Mouse (Mus musculus) heart, embryonic 11.5 days (tissue): Measurements from ENCODE around the gene Sulf2. TPM values are rescaled to one million over a fixed set of nuclear protein-coding genes. Genes with fewer than 3 reads are reported as not detected.
A peak's percentile ranks its signal among the peaks of the same experiment; 100 is the strongest.

Experiments used
- ATAC-seq: fragments of 200-750 bp; cut with Nextera tagmentation; replicated peaks from 2 replicates; pipeline ENCODE4 v1.8.0; 2017; ENCODE audit warnings: moderate library complexity; ENCODE audit not compliant: insufficient number of reproducible peaks, low FRiP score, low TSS enrichment
- H3K27ac ChIP-seq: fragments of 300-500 bp; sonication (generic); 2 replicates; pipeline ENCODE4 v1.5.1; 2014; ENCODE audit warnings: mild to moderate bottlenecking, low read depth, low read length
- H3K27me3 ChIP-seq: fragments of 300-500 bp; sonication (generic); 2 replicates; pipeline ENCODE4 v1.6.1; 2014; ENCODE audit warnings: mild to moderate bottlenecking, low read length, mixed read lengths; ENCODE audit not compliant: control insufficient read depth, insufficient read depth
- H3K36me3 ChIP-seq: fragments of 300-500 bp; sonication (generic); 2 replicates; pipeline ENCODE4 v1.6.1; 2014; ENCODE audit warnings: mild to moderate bottlenecking, low read length, moderate library complexity, mixed read lengths; ENCODE audit not compliant: control insufficient read depth, insufficient read depth
- H3K4me1 ChIP-seq: fragments of 300-500 bp; sonication (generic); 2 replicates; pipeline ENCODE4 v1.6.1; 2014; ENCODE audit warnings: low read length; ENCODE audit not compliant: control insufficient read depth, insufficient read depth
- H3K4me2 ChIP-seq: fragments of 300-500 bp; sonication (generic); 2 replicates; pipeline ENCODE4 v1.6.1; 2014; ENCODE audit warnings: mild to moderate bottlenecking, moderate library complexity
- H3K4me3 ChIP-seq: fragments of 300-500 bp; sonication (generic); 2 replicates; pipeline ENCODE4 v1.5.1; 2014; ENCODE audit warnings: low read depth, low read length
- H3K9ac ChIP-seq: fragments of 300-500 bp; sonication (generic); 2 replicates; pipeline ENCODE4 v1.6.1; 2014; ENCODE audit warnings: mild to moderate bottlenecking, low read depth, low read length, moderate library complexity
- H3K9me3 ChIP-seq: fragments of 300-500 bp; sonication (generic); replicated peaks from 2 replicates; pipeline ENCODE4 v1.6.1; 2016; ENCODE audit warnings: low read length; ENCODE audit not compliant: control insufficient read depth
- WGBS: fragments of 180-500 bp; shearing (Covaris S2); extraction: QIAGEN DNeasy Blood & Tissue Kit; methylation state at CpG from one replicate; pipeline ENCODE4 v1.1.7; 2014; ENCODE audit not compliant: insufficient replicate concordance; 5-methylcytosine and 5-hydroxymethylcytosine counted together
- polyA plus RNA-seq: library from polyadenylated mRNA; unstranded; fragments of >200 nt; fragmentation: Nextera tagmentation; extraction: Ambion mirVana; gene quantifications from 2 replicates; pipeline ENCODE4 v1.2.1, GENCODE M21; 2014

The Sulf2 gene
- polyA plus RNA-seq, 1 experiment from 2014 or later = 111 TPM

DNA sequence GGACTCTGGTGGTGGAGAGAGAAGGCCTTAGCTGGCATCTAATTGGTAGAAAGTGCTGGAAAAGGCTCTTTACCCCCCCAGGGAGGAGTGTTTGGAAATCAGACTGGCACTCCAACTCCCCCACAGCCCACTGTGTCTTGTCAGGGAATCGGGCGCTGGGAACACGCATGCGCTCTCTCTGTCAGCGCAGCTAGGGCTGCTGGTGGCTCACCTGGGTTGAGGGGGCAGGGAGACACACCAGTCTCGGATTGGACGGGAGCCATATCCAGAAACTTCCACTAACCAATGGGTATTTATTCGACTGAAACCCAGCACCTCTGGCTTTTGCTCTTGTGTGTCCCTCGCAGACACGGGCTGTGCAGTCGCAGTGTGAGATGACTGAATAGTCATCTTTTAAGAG is 42.5 kb downstream of the Sulf2 start:
- Histone ChIP-seq H3K27me3 (no peaks in the 10 kb centered on the region), H3K4me1 (no peaks in the 10 kb centered on the region; the same call in 1 of the 2 replicates), H3K4me3 (no peak overlapping the region), H3K27ac (no peak overlapping the region), H3K9ac (no peak overlapping the region), H3K9me3 (no peaks in the 10 kb centered on the region), H3K36me3 (peaks cover 22% of the 10 kb centered on the region), H3K4me2 (no peak overlapping the region)
- no peak for ATAC-seq
- 91% methylated on average over 11 of the region's 11 CpGs for whole genome bisulfite sequencing

DNA sequence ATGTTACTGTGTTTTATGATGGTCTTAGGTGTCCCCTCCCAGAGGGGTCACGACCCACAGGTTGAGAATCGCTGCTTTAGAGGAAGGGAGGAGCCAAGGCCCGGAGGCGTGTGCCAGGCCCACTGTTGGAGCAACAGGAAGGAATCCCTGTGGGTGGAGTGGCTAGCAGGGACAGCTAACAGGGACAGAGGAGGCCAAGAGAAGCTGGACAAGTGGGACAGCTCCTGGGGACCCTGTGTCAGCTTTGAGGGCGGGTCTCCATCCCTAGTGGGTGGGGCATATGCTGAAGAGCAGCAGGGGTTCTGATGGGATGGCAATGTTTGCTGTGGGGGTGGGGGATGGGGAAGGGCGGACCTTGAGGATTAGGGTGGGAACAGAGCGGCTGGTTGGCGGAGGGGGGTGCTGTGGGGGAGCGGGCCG is 43.6 kb downstream of the Sulf2 start:
- H3K36me3 ChIP-seq = peaks cover 19% of the 10 kb centered on the region

DNA sequence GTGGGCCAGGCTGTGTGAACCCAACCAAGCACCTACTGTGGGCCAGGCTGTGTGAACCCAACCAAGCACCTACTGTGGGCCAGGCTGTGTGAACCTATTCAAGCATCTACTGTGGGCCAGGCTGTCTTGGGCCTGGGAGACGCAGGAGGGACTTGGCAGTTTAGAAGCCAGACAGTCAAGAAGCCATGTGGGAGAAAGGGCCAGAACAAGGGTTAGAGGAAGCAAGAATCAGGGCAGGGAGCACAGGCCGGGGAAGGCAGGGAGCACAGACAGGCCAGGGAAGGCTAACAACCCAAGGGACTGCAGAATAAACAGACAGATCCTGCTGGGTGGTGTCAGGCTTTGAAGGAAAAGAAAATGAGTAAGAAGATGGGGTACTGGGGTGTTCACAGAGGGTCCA is 44.2 kb downstream of the Sulf2 start:
- Histone ChIP-seq H3K27ac (no peak overlapping the region), H3K9me3 (no peaks in the 10 kb centered on the region), H3K27me3 (no peaks in the 10 kb centered on the region), H3K36me3 (peaks cover 13% of the 10 kb centered on the region), H3K4me3 (no peak overlapping the region), H3K4me1 (no peaks in the 10 kb centered on the region; the same call in none of the 2 replicates), H3K9ac (no peak overlapping the region), H3K4me2 (no peak overlapping the region)
- no peak for ATAC-seq
- 87% methylated on average over 2 of the region's 2 CpGs for WGBS

More for the DNA sequence above, 43.6 kb downstream of the Sulf2 start:
- no peak overlapping the region for H3K9ac ChIP-seq
- no peaks in the 10 kb centered on the region for H3K9me3 ChIP-seq
- no peak overlapping the region for H3K27ac ChIP-seq
- WGBS = 52% methylated on average over 10 of the region's 10 CpGs
- no peaks in the 10 kb centered on the region for H3K27me3 ChIP-seq
- H3K4me3 ChIP-seq = no peak overlapping the region
- H3K4me1 ChIP-seq = no peaks in the 10 kb centered on the region; the same call in 1 of the 2 replicates
- H3K4me2 ChIP-seq = no peak overlapping the region
- no peak for ATAC-seq

DNA sequence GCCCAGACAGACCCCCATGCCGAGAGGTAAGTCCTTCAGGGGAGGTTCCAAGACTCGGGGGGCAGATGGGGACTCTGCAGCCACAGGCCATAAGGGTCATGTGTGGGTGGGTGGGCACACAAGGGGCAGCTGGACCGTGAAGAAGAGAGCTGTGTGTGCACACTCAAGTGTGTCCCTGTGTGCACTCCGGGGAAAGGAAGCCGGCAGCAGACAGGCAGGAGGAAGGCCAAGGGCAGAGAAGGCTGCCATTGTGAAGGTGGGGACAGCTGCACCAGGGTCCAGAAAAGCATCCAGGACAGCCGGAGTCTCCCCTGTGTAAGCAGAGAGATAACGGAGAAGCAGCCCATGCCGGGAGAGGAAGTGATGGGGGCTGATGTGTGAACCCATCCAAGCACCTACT is 44.7 kb downstream of the Sulf2 start:
- Histone ChIP-seq H3K4me1 (peaks cover 3% of the 10 kb centered on the region), H3K36me3 (peaks cover 9% of the 10 kb centered on the region), H3K9ac (no peak overlapping the region), H3K9me3 (no peaks in the 10 kb centered on the region), H3K4me3 (no peak overlapping the region), H3K27me3 (no peaks in the 10 kb centered on the region), H3K27ac (no peak overlapping the region), H3K4me2 (no peak overlapping the region)
- WGBS = 69% methylated on average over 8 of the region's 8 CpGs
- ATAC-seq = no peak

DNA sequence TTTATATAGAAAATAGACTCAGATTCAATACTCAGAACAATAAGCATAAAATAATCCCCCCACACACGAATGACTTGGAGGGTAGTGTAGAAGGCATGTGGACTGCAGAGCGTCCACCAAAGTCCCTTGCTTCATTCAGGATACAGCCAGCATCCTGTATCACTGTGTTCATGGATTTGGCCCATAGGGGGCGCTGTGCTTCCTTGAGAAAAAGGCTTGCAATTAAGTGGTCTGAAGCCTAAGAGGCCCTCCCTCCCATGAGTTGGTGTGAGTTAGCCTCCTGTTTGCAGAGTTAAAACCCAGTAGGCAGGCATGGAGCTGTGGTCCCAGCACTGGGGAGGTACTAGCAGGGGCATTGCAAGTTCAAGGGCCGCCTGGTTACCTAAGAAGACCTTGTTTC is 47.1 kb downstream of the Sulf2 start:
- Histone ChIP-seq H3K36me3 (peaks cover 4% of the 10 kb centered on the region), H3K27ac (no peak overlapping the region), H3K4me3 (no peak overlapping the region), H3K27me3 (no peaks in the 10 kb centered on the region), H3K9ac (no peak overlapping the region), H3K9me3 (no peaks in the 10 kb centered on the region), H3K4me2 (no peak overlapping the region), H3K4me1 (peaks cover 15% of the 10 kb centered on the region)
- no peak for ATAC-seq
- WGBS = 24% methylated on average over 4 of the region's 4 CpGs

DNA sequence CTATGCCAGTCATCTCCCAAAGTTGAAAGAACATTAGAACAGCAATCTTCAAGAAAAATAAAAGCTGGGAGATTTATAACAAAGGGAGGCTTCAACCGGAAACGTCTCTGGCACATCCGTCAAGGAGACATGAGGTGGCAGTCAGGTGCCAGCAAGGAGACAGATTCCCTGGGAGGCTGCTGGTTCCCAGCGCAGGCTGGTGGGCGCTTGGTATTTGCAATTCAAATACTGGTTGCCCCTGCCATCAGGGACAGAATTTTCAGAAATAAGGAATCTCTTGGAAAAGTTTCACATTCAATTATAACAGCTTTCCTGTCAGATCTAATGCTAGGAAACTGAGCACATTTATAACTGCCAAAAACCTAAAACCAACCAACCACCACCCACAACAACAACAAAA is 47.6 kb downstream of the Sulf2 start:
- Histone ChIP-seq H3K4me1 (peaks cover 19% of the 10 kb centered on the region), H3K36me3 (peaks cover 4% of the 10 kb centered on the region), H3K4me2 (no peak overlapping the region), H3K27ac (no peak overlapping the region), H3K27me3 (no peaks in the 10 kb centered on the region), H3K9me3 (no peaks in the 10 kb centered on the region), H3K4me3 (no peak overlapping the region), H3K9ac (no peak overlapping the region)
- 76% methylated on average over 5 of the region's 5 CpGs for WGBS
- no peak for ATAC-seq

DNA sequence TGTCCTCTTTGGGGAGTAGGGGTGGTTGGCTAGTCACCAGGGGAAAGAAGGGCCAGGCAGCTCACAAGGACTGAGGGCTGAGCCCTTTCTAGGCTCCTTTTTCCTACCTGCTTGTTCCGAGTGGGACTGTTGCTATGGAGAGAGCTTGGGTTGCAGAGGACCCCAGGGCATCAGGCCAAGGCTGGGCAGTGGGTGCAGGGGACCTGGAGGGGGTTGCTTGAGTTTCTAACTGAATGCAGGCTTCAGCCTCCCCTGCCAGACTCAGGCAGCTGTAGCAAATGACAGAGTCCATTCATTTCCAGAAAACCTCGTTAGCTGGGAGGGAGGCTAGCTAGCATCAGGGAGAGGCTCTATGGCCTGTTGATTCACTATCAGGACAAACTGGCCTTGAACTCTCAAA is 48.8 kb downstream of the Sulf2 start:
- Histone ChIP-seq H3K9ac (no peak overlapping the region), H3K36me3 (peaks cover 4% of the 10 kb centered on the region), H3K4me2 (no peak overlapping the region), H3K4me1 (peaks cover 26% of the 10 kb centered on the region), H3K9me3 (no peaks in the 10 kb centered on the region), H3K27me3 (no peaks in the 10 kb centered on the region), H3K27ac (peak overlapping the region; percentile 67; the same call in 1 of the 2 replicates), H3K4me3 (no peak overlapping the region)
- no peak for ATAC-seq
- 60% methylated on average over 2 of the region's 2 CpGs for WGBS

DNA sequence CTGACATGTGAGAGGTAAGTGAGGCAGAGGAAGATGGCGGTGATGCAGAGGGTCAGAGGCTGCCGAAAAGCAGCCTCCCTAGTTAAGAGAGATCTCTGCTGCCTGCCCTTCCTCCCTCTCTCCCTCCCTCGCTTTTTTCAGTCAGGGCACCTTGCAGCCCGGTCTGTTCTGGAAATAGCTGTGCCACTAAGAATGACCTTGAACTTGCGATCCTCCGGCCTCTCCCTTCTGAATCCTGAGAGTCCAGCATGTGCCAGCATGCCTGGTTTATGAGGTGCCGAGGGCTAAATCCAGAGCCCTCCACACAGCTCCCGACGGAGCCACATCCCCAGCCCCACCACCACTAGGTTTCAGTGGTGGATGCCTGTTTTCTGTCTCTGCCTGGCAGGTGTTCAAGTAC is 49.6 kb downstream of the Sulf2 start:
- ATAC-seq = no peak
- H3K27ac ChIP-seq = peak overlapping the region; percentile 67
- no peak overlapping the region for H3K4me3 ChIP-seq
- no peaks in the 10 kb centered on the region for H3K9me3 ChIP-seq
- H3K36me3 ChIP-seq = peaks cover 4% of the 10 kb centered on the region
- H3K4me1 ChIP-seq = peaks cover 31% of the 10 kb centered on the region
- H3K9ac ChIP-seq = no peak overlapping the region; the same call in 1 of the 2 replicates
- H3K27me3 ChIP-seq = no peaks in the 10 kb centered on the region
- WGBS = 49% methylated on average over 9 of the region's 9 CpGs
- no peak overlapping the region for H3K4me2 ChIP-seq

DNA sequence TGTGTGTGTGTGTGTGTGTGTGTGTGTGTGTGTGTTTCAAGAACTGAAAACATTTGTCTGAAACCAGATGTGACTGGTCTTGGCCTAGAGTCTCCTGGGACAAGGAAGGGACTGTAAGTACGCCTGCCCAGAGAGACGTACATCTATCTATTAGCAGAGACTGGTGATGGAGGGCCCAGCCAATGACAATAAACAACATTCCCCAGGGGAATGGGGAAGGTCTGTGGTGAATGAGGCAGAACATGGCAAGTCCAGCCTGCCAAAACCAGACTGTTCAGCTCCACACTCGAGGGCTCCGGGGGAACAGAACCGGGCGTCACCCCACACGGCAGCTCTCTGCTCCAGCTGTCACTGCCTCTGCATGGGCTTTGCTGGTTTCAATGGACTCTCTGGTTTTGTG is 52.6 kb downstream of the Sulf2 start:
- no peaks in the 10 kb centered on the region for H3K27me3 ChIP-seq
- no peak overlapping the region for H3K9ac ChIP-seq
- no peak overlapping the region for H3K4me2 ChIP-seq
- no peaks in the 10 kb centered on the region for H3K36me3 ChIP-seq
- no peaks in the 10 kb centered on the region for H3K9me3 ChIP-seq
- WGBS = 74% methylated on average over 7 of the region's 7 CpGs
- peaks cover 51% of the 10 kb centered on the region for H3K4me1 ChIP-seq
- no peak overlapping the region for H3K4me3 ChIP-seq
- no peak for ATAC-seq
- no peak overlapping the region for H3K27ac ChIP-seq
